8 mouse cellular contexts compared by ENCODE assay signal in the genomic region with DNA sequence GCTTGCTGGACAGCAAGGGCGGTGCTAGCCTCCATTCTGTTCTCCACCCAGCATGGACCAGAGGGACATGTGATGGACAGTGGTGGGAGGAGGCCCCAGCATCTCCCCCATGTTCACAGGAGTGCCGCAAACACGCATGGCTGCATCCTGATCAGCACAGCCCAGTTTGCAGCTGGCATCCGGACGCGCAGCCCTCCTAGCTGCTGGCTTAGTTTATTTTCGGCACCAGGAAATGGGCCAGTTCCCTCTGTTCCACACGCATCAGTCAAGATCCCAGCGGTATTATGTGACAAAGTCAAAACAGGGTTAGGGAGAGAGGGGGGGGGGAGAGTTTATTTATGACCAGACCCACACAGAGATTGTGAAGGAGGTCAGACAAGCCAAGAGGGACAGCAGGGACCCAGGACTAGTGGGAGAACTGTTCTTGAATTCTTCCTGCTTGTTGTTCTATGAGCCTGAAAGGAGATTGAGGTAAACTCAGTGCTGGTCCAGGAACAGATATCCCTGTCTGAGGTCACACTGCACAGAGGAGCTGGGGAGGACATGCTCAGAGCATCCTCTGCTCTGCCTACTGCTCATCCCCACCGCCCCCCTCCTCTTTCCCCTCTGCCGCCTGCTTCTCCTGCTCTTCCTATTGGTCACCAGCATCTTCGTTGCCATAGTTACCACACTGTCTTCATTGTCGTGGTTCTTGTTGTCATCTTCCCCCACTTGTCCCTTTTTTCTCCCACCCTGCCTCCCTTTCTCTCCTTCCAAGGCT. TPM values are rescaled to one million over a fixed set of nuclear protein-coding genes. Genes with fewer than 3 reads are reported as not detected.
A peak's percentile ranks its signal among the peaks of the same experiment; 100 is the strongest.
DNase-seq lines count a peak whose midpoint lies in the region; ATAC-seq and TF ChIP-seq lines count a peak whose summit lies in the region.

No protein-coding gene starts in this region.

- intact Hi-C loops in left cerebral cortex, postnatal 36 days (cut with DNase I), result no loop called here

- WGBS in heart, embryonic 11.5 days (ENCODE audit: insufficient replicate concordance), result 63% methylated on average over 13 of the region's 13 CpGs
- whole genome bisulfite sequencing in forebrain, embryonic 16.5 days, result 60% methylated on average over 13 of the region's 13 CpGs
- WGBS in hindbrain, postnatal 0 days, result 28% methylated on average over 12 of the region's 13 CpGs
- 34% methylated on average over 13 of the region's 13 CpGs for WGBS in midbrain, postnatal 0 days

- peak; percentile 66 to 82 for DNase-seq in heart, adult 18-20 months
- peak; percentile 87 for DNase-seq in hindbrain, postnatal 0 days (ENCODE audit: low spot score)
- DNase-seq in left cerebral cortex, postnatal 36 days (ENCODE audit: low spot score in 2 of 2), result peak; percentile 62 to 68
- peak; percentile 91 for DNase-seq in midbrain, postnatal 0 days (ENCODE audit: low spot score)
- no peak for DNase-seq in ovary, postnatal 36 days (ENCODE audit: low spot score)
- DNase-seq in ovary, postnatal 14 days (ENCODE audit: low spot score), result no peak

- H3K4me2 ChIP-seq in heart, embryonic 11.5 days, result no peak overlapping the region
- H3K4me2 ChIP-seq in forebrain, embryonic 16.5 days (ENCODE audit: low read length), result no peak overlapping the region
- H3K4me2 ChIP-seq in hindbrain, postnatal 0 days (ENCODE audit: low read depth, low read length), result 0 out of 2 replicates have a peak overlapping the region, but pooled peaks have one; percentile 3
- no peak overlapping the region for H3K4me2 ChIP-seq in midbrain, postnatal 0 days (ENCODE audit: low read depth, low read length, poor library complexity, severe bottlenecking)

- no peak for TF ChIP-seq CTCF in hindbrain, postnatal 0 days (IDR thresholded peaks at IDR 0.05; ENCODE audit: low read depth)
- TF ChIP-seq CTCF in midbrain, postnatal 0 days (IDR thresholded peaks at IDR 0.05), result no peak

- H3K27me3 ChIP-seq in heart, embryonic 11.5 days (ENCODE audit: control insufficient read depth, insufficient read depth, low read length), result no peaks in the 10 kb centered on the region
- H3K27me3 ChIP-seq in forebrain, embryonic 16.5 days (replicated peaks; ENCODE audit: control insufficient read depth, insufficient read depth, low read length), result no peaks in the 10 kb centered on the region
- no peaks in the 10 kb centered on the region for H3K27me3 ChIP-seq in hindbrain, postnatal 0 days (ENCODE audit: insufficient read depth, low read length)
- no peaks in the 10 kb centered on the region for H3K27me3 ChIP-seq in midbrain, postnatal 0 days (ENCODE audit: insufficient read depth, low read length)

- H3K9me3 ChIP-seq in heart, embryonic 11.5 days (replicated peaks; ENCODE audit: control insufficient read depth, low read length), result no peaks in the 10 kb centered on the region
- no peaks in the 10 kb centered on the region for H3K9me3 ChIP-seq in forebrain, embryonic 16.5 days (ENCODE audit: control insufficient read depth, low read length)
- no peaks in the 10 kb centered on the region for H3K9me3 ChIP-seq in hindbrain, postnatal 0 days (ENCODE audit: low read length)
- no peaks in the 10 kb centered on the region for H3K9me3 ChIP-seq in midbrain, postnatal 0 days (ENCODE audit: low read length)

- H3K9ac ChIP-seq in heart, embryonic 11.5 days (ENCODE audit: low read depth, low read length), result no peak overlapping the region
- H3K9ac ChIP-seq in forebrain, embryonic 16.5 days (replicated peaks; ENCODE audit: low read depth, low read length), result no peak overlapping the region
- H3K9ac ChIP-seq in hindbrain, postnatal 0 days (replicated peaks; ENCODE audit: low read length), result no peak overlapping the region
- no peak overlapping the region for H3K9ac ChIP-seq in midbrain, postnatal 0 days (replicated peaks; ENCODE audit: low read length, poor library complexity, severe bottlenecking)

- no peak overlapping the region for H3K27ac ChIP-seq in heart, embryonic 11.5 days (ENCODE audit: low read depth, low read length)
- peak overlapping the region; percentile 83 for H3K27ac ChIP-seq in forebrain, embryonic 16.5 days (ENCODE audit: low read length)
- peak overlapping the region; percentile 81 for H3K27ac ChIP-seq in hindbrain, postnatal 0 days
- H3K27ac ChIP-seq in midbrain, postnatal 0 days (ENCODE audit: low read depth, low read length), result peak overlapping the region; percentile 75

- no peak overlapping the region for H3K4me3 ChIP-seq in heart, embryonic 11.5 days (ENCODE audit: low read depth, low read length)
- H3K4me3 ChIP-seq in forebrain, embryonic 16.5 days (replicated peaks; ENCODE audit: low read length), result no peak overlapping the region
- no peak overlapping the region for H3K4me3 ChIP-seq in hindbrain, postnatal 0 days (ENCODE audit: low read length)
- no peak overlapping the region for H3K4me3 ChIP-seq in midbrain, postnatal 0 days (ENCODE audit: low read depth, low read length)

- ATAC-seq in heart, embryonic 11.5 days (replicated peaks; ENCODE audit: insufficient number of reproducible peaks, low FRiP score, low TSS enrichment), result no peak
- ATAC-seq in forebrain, embryonic 16.5 days, result peak; percentile 96
- ATAC-seq in hindbrain, postnatal 0 days, result peak; percentile 93
- ATAC-seq in midbrain, postnatal 0 days (ENCODE audit: low FRiP score), result peak; percentile 92

- H3K36me3 ChIP-seq in heart, embryonic 11.5 days (ENCODE audit: control insufficient read depth, insufficient read depth, low read length), result no peaks in the 10 kb centered on the region
- no peaks in the 10 kb centered on the region for H3K36me3 ChIP-seq in forebrain, embryonic 16.5 days (ENCODE audit: control insufficient read depth, insufficient read depth)
- no peaks in the 10 kb centered on the region for H3K36me3 ChIP-seq in hindbrain, postnatal 0 days (ENCODE audit: insufficient read depth, low read length)
- H3K36me3 ChIP-seq in midbrain, postnatal 0 days (ENCODE audit: insufficient read depth, low read length), result no peaks in the 10 kb centered on the region

- peaks cover 5% of the 10 kb centered on the region; the same call in 1 of the 2 replicates for H3K4me1 ChIP-seq in heart, embryonic 11.5 days (ENCODE audit: control insufficient read depth, insufficient read depth, low read length)
- H3K4me1 ChIP-seq in forebrain, embryonic 16.5 days (replicated peaks; ENCODE audit: control insufficient read depth, insufficient read depth, low read length), result peaks cover 13% of the 10 kb centered on the region
- peaks cover 12% of the 10 kb centered on the region; the same call in 1 of the 2 replicates for H3K4me1 ChIP-seq in hindbrain, postnatal 0 days (ENCODE audit: insufficient read depth, low read length)
- H3K4me1 ChIP-seq in midbrain, postnatal 0 days (ENCODE audit: insufficient read depth, low read length), result peaks cover 10% of the 10 kb centered on the region

RNA-seq across cellular contexts. Expression of gene Myo5c, which starts 22.6 kb away (rescaled TPM):
- 1 to 10 TPM; 3.3 to 4.1 TPM for total RNA-seq in heart, adult 18-20 months (2021)
- 1.0 and 1.3 TPM in 2 replicates for polyA plus RNA-seq in heart, embryonic 11.5 days (2014; fragmentation: Nextera tagmentation; extraction: Ambion mirVana)
- polyA plus RNA-seq in forebrain, embryonic 16.5 days (2015; fragmentation: Nextera tagmentation; extraction: Ambion mirVana), result 0.31 and 0.47 TPM in 2 replicates
- 0.26 and 0.75 TPM in 2 replicates for total RNA-seq in hindbrain, postnatal 0 days (2014; rRNA removed)
- 0.30 and 0.44 TPM in 2 replicates for polyA plus RNA-seq in hindbrain, postnatal 0 days (2015; fragmentation: Nextera tagmentation; extraction: Ambion mirVana)
- total RNA-seq in left cerebral cortex, postnatal 36 days (2021), result 1 to 10 TPM; 4.4 to 6.3 TPM
- 0.22 and 0.61 TPM in 2 replicates for total RNA-seq in midbrain, postnatal 0 days (2014; rRNA removed)
- polyA plus RNA-seq in midbrain, postnatal 0 days (2015; fragmentation: Nextera tagmentation; extraction: Ambion mirVana), result 0.36 and 0.62 TPM in 2 replicates

RNA-seq across cellular contexts. Expression of gene Gnb5, which starts 51.7 kb away (rescaled TPM):
- total RNA-seq in heart, adult 18-20 months (2021), result 10 to 100 TPM; 21.9 to 24.9 TPM
- polyA plus RNA-seq in heart, embryonic 11.5 days (2014; fragmentation: Nextera tagmentation; extraction: Ambion mirVana), result 54.3 and 67.8 TPM in 2 replicates
- polyA plus RNA-seq in forebrain, embryonic 16.5 days (2015; fragmentation: Nextera tagmentation; extraction: Ambion mirVana), result 50.8 and 60.2 TPM in 2 replicates
- 92.1 and 96.0 TPM in 2 replicates for total RNA-seq in hindbrain, postnatal 0 days (2014; rRNA removed)
- 98.6 and 104 TPM in 2 replicates for polyA plus RNA-seq in hindbrain, postnatal 0 days (2015; fragmentation: Nextera tagmentation; extraction: Ambion mirVana)
- total RNA-seq in left cerebral cortex, postnatal 36 days (2021), result 100 to 1,000 TPM; 149 to 158 TPM
- total RNA-seq in midbrain, postnatal 0 days (2014; rRNA removed), result 76.9 and 79.4 TPM in 2 replicates
- polyA plus RNA-seq in midbrain, postnatal 0 days (2015; fragmentation: Nextera tagmentation; extraction: Ambion mirVana), result 97.2 and 97.5 TPM in 2 replicates

Comparison
In these comparisons a context has a peak if more than half of its experiments do, and no peak if none do; other contexts are left out.
1. DNase-seq: peak in heart, adult 18-20 months (2 of 2), hindbrain, postnatal 0 days (single experiment), left cerebral cortex, postnatal 36 days (2 of 2) and midbrain, postnatal 0 days (single experiment); none in ovary, postnatal 36 days (single experiment) and ovary, postnatal 14 days (single experiment).